Mouse (Mus musculus) T-helper 1 cell (primary cell): ENCODE results near the gene Hectd1.

Source experiments
- in situ Hi-C: fragments of 300-600 bp; cut with MboI, MseI; formaldehyde crosslinking; loops from one replicate; pipeline ENCODE4 v1.15.1; 2025; ENCODE audit warnings: high pct_unique_total_duplicates

Gene Hectd1

GRCm38 (mm10) chr12:51829290-51830076 is at the start of gene Hectd1:
Gene Hectd1, minus strand, starts transcription at chr12:51829536.
- in situ Hi-C loops, result loop anchor here (10.0 kb wide), 2 partner anchors 55 to 175 kb away; partner anchors contain the start of gene Dtd2

DNA sequence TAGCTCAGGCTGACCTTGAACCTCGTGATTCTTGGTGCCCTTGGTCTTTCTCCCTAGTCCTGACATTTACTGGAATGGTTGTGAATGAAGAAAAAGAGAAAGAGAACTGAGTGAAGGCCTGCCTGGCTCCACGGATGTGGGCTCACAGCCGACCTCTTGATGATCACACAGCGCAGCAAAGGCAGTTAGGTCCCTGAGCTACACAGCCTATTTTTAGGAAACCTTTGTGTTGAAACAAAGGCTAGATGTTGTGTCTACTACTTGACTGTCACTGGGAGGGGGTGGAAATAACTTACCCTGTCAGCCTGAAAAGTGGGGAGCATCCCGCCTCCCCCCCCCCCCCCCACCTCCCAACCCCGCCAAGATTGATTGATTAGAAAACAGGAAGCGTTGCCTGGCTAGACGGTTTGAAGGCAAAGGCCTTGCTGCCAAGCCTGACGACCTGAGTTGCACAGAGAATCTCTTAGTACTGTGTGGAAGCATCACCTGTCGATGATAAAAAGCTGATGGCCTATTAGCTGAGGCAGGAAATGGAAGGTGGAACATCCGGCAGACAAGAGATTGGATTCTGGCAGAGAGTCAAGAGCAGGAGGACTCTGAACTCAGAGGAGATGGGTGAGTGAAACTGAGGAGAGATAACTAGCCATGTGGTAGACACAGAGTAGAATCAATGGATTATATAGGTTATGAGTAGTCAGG is 42.3 kb upstream of the Hectd1 start:
- in situ Hi-C loops, result no loop called here

GRCm38 (mm10) chr12:51869511-51869910 is 40.2 kb upstream of the Hectd1 start:
- in situ Hi-C loops, result no loop called here

DNA sequence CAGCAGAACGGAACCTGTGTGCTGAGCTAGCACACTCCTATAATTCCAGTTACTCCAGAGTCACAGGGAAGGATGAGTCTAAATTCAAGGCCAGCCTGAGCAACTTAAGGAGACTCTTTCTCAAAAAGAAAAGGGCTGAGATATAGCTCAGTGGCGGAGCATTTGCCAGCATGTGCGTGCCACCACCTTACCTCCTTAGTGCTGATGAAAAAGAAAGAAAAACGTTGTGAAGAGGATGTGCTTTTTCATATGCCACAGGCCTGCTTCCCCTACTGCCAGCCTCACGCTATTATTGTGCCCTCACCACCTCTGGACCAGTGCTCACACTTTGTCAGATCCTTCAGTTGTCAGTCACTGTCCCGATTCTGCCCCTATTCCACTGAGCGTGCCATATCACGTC is 37.7 kb upstream of the Hectd1 start:
- in situ Hi-C loops, result no loop called here

DNA sequence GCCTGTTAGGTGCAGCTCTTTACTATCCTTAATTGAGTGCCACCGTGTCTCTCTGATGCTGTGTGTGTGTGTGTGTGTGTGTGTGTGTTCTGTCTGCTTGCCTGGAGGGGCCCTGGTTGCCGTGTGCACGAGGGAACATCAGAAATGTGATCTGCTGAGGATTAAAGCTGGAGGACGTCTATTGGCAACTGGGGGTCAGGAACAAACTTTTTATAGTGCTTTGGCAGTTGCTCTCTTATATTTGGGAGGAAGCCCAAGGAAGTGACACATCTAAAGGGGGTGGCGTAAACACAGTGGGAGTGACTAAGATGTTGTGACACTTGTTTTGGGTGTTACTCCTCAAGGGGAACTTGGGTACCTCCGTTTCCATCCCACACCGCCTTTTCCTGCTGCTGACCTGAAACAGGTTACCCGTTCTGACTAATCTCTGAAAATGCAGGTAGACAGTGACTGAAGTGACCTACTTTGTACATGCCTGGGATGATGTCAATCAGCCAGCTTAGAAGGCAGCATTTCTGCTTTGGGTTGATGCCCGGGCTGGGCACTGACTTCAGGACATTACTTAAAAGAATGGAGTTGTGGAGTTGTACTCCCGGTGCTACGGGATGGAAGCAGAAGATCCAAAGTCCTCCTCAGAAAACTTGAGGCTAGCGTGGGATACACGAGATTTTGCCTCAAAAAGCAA is 37.0 kb upstream of the Hectd1 start:
- in situ Hi-C loops, result no loop called here

- in situ Hi-C loops, result no loop called here
These were observed 36.4 kb upstream of the Hectd1 start for GRCm38 (mm10) chr12:51865790-51866179.

DNA sequence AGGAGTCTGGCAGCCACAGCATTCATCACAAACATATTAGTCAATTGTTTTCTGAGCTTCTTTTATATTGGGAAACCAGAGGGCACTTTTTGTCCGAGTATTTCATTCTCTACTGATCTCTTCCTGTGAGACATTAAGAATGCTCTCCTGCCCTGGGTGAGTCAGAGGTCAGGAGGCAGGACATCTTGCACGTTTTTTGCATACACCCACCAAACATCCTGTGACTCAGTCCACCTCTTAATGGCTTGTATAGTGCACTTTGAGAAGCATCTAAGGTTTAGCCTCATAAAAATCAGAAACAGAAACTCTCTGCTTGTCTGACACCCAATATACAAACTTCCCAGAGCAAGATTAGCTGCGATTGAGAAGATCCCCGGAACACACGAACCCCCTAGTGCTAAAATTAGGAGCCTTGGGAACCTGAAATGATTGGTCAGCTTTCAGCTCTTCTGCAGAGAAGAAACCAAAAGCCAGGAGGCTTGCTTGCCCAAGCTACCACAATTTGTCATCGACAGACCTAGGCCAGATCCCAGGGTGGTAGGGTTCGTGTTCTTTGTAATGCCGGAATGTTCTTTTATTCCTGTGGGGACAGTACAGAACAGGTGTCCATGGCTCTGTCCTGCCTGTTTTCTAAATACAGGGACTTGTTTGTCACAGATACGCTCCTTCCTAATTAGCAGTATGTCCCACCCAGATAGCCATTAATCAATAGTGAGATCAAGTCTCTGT is 35.9 kb upstream of the Hectd1 start:
- in situ Hi-C loops, result no loop called here

DNA sequence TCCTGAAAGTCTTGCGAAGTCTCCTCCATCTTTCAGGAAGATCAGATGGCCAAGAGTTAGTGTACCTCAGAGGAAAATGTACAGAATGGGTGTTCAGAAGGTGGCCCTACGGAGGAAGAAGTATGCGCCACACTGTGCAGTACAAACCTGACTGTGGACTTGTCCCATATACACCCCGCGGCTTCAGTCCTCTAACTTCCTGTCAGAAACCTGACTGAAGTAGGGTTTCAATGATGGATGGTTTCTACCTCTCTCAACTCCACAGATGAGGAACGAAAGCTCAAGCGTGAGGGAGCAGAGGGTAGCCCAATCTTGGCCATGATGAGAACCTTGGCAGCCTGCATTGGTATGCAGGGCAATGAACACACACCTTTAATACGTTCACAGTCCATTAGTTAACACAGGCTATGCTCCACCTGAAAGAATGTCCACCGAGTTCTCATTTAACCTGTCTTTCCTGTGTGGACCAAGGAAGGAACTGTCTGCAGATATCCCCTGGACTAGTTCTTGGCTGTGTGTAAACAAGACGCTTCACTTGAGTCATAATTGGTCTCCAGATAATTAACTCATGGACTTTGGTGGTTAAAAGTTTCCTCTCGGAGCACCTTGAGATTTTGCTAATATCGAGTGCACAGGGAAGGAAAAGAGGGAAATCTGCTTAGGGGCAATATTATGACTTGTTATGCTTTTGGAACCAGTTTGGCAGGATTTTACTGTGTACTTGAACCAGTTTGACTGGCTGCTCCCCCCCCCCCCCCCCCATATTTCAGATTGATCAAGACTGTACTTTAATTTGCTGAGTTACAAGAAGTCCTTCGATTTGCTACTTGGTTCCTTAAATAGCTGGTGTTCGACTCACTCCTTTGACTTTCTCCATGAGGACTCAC is 34.0 kb upstream of the Hectd1 start:
- in situ Hi-C loops, result no loop called here

GRCm38 (mm10) chr12:51858134-51859028 is 29.0 kb upstream of the Hectd1 start:
- in situ Hi-C loops, result no loop called here

DNA sequence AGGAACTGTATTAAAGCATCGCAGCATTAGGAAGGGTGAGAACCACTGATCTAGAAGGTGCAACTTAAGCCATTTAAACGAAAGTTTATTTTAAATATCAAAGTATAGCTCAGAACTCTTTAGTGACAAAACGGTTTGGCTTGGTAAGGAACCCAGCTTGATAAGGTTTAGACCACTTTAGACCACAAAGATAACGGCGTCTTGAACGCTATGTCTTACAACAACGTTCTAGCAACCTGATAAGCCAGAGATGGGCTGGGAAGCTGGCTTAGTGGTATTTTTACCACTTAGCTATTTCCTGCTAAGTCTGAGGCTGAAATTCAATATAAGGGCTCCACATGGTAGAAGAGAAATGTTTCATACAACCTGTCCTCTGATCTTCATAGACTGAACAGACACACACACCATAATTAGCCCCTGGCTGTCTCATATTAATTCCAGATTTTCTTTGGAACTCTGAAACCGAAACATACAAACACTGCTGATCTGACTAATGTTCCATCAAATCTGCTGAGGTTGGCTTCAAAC is 27.5 kb upstream of the Hectd1 start:
- in situ Hi-C loops, result no loop called here

DNA sequence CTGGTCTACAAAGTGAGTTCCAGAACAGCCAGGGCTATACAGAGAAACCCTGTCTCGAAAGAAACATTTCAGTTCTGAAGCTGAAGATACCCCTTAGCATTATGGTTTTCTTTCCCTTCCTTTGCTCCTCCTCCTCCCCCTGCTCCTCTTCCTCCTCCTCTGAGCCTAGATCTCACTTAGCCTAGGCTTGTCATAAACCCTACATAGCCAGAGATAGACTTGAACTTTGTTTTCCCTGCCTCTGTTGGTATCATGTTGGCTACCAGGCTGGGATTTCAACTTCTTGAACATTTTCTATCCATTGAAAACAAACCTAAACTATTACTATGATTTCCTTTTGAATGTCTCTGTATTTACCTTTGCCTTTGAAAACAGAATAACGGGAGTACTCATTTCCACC is 26.5 kb upstream of the Hectd1 start:
- in situ Hi-C loops, result no loop called here

- in situ Hi-C loops, result no loop called here
These were observed 26.1 kb upstream of the Hectd1 start for GRCm38 (mm10) chr12:51855453-51855852.

- in situ Hi-C loops, result no loop called here
These were observed 22.3 kb upstream of the Hectd1 start for GRCm38 (mm10) chr12:51851617-51852016.

DNA sequence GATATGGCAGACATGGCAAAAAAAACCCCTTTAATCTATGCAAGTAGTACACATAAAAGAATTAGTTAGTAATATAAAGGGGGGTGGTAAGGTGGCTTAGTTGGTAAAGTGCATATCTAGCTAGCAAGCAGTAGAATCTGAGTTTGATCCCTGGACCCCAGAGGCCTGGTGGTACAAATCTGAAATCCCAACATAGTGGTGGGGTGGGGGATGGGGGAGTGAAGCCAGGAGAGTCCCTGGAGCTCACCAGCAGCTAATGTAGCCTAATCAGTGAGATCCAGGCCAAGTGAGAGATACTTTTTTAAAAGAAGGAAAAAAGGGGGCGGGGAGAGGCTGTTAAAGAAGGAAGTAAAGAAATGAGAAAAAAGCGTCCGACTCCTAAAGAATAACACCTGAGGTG is 21.8 kb upstream of the Hectd1 start:
- in situ Hi-C loops, result no loop called here

- in situ Hi-C loops, result no loop called here
These were observed 21.0 kb upstream of the Hectd1 start for GRCm38 (mm10) chr12:51850339-51850738.

DNA sequence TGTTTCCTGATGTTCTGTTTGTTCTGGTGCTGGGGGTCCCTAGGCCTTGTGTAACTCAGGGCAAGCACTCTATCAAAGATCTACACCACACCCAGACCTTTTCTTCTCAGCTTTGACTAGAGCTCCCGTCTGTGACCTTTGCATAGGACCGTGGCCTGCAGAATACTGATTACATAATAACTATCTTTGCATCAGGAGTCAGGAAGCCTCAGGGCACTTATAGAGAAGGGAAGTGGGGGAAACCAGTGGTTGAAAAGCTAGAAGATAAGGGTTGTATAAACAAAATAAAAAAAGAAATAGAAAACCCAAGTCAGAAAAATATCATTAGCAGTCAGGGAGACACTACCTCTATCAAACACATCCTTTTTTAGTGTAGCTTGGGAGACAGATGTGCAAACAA is 20.6 kb upstream of the Hectd1 start:
- in situ Hi-C loops, result no loop called here

DNA sequence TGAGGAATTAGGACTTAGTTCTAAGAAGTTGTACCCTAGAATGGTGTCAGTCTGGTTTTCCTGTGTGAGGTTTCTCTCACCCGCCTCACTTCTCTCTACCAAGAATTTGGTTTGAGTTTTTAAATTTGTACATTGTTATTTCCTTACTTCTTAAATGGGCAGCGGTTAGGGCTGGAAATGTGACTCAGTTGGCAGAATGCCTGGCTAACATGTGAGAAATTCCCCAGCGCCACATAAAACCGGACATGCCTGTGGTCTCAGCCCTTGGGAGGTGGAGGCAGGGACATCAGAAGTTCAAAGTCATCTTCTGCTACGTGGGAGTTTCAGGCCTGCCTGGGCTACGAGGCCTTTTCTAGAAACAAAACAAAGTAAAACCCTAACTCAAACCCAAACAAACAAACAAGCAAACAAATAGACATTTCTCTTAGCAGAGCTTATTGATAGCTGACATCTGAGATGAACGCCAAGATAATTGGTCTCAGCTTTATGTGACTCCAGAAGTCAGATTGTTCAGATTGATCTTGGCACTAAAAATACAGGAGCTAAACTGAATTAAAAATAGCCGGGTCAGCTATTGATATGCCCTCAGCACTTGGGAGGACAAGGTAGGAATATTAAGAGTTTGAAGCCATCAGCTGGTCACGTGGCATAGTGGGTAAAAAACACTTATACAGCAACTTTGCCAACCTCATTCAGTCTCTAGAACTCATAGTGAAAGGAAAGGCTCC is 18.8 kb upstream of the Hectd1 start:
- in situ Hi-C loops, result no loop called here

DNA sequence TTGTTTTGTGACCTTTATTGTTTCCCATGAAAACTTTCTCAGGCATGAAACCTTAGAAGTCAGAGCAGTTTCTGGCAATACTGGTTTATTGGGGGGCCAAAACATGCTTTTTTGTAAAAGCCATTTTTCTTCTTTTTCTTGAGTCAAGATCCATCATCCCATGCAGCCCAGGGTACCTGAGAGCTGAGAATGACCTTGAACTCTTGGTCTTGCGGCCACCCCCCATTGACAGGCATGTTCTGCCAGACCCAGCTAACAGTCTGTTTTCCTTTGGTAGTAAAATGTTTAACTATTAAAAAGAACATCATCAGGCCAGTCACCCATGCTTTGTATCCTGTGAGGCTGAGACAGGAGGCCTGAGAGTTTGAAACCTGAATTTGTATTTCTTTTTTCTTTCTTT is 15.9 kb upstream of the Hectd1 start:
- in situ Hi-C loops, result no loop called here

- in situ Hi-C loops, result loop anchor here (5.0 kb wide), 1 partner anchor 32 kb away; no protein-coding TSS in a partner anchor
These were observed 15.5 kb upstream of the Hectd1 start for GRCm38 (mm10) chr12:51844771-51845256.
